Mouse (Mus musculus): Measurements from ENCODE around the gene Bex6. TPM values are rescaled to one million over a fixed set of nuclear protein-coding genes. Genes with fewer than 3 reads are reported as not detected.

The Bex6 gene
- not detected for polyA plus RNA-seq (2014; fragmentation: Illumina TruSeq; extraction: RNeasy Lipid Tissue Mini Kit (QIAGEN cat#74804))

GRCm38 (mm10) chr16:32179333-32179901 lies at the start of gene Bex6:
Gene Bex6 (plus strand): TSS chr16:32179823.

GRCm38 (mm10) chr16:32165281-32165821 lies 14.3 kb upstream of the Bex6 start, which contains the start of gene Nrros:
Gene Nrros (minus strand): TSS chr16:32165594.

Other genes with a start within 250 kb of the Bex6 start
- gene Pigz, start 246.0 kb upstream of the Bex6 start, polyA plus RNA-seq (2014; fragmentation: Illumina TruSeq; extraction: RNeasy Lipid Tissue Mini Kit (QIAGEN cat#74804)), result not detected
- 2.7 TPM for gene 0610012G03Rik, start 231.3 kb upstream of the Bex6 start, polyA plus RNA-seq (2014; fragmentation: Illumina TruSeq; extraction: RNeasy Lipid Tissue Mini Kit (QIAGEN cat#74804))
- 110 TPM for gene Ncbp2, start 231.3 kb upstream of the Bex6 start, polyA plus RNA-seq (2014; fragmentation: Illumina TruSeq; extraction: RNeasy Lipid Tissue Mini Kit (QIAGEN cat#74804))
- gene Senp5, start 176.5 kb upstream of the Bex6 start, polyA plus RNA-seq (2014; fragmentation: Illumina TruSeq; extraction: RNeasy Lipid Tissue Mini Kit (QIAGEN cat#74804)), result 50.6 TPM
- 126 TPM for gene Pak2, start 100.5 kb upstream of the Bex6 start, polyA plus RNA-seq (2014; fragmentation: Illumina TruSeq; extraction: RNeasy Lipid Tissue Mini Kit (QIAGEN cat#74804))
- 74.8 TPM for gene Pigx, start 80.1 kb upstream of the Bex6 start, polyA plus RNA-seq (2014; fragmentation: Illumina TruSeq; extraction: RNeasy Lipid Tissue Mini Kit (QIAGEN cat#74804))
- 24.4 TPM for gene Cep19, start 80.0 kb upstream of the Bex6 start, polyA plus RNA-seq (2014; fragmentation: Illumina TruSeq; extraction: RNeasy Lipid Tissue Mini Kit (QIAGEN cat#74804))
- gene Nrros, start 14.2 kb upstream of the Bex6 start, polyA plus RNA-seq (2014; fragmentation: Illumina TruSeq; extraction: RNeasy Lipid Tissue Mini Kit (QIAGEN cat#74804)), result 0.94 TPM
- gene Fbxo45, start 67.3 kb downstream of the Bex6 start, polyA plus RNA-seq (2014; fragmentation: Illumina TruSeq; extraction: RNeasy Lipid Tissue Mini Kit (QIAGEN cat#74804)), result 51.2 TPM
- 6.6 TPM for gene Wdr53, start 67.4 kb downstream of the Bex6 start, polyA plus RNA-seq (2014; fragmentation: Illumina TruSeq; extraction: RNeasy Lipid Tissue Mini Kit (QIAGEN cat#74804))
- not detected for gene Smco1, start 91.6 kb downstream of the Bex6 start, polyA plus RNA-seq (2014; fragmentation: Illumina TruSeq; extraction: RNeasy Lipid Tissue Mini Kit (QIAGEN cat#74804))
- 65.1 TPM for gene Rnf168, start 97.6 kb downstream of the Bex6 start, polyA plus RNA-seq (2014; fragmentation: Illumina TruSeq; extraction: RNeasy Lipid Tissue Mini Kit (QIAGEN cat#74804))
- gene Ubxn7, start 152.4 kb downstream of the Bex6 start, polyA plus RNA-seq (2014; fragmentation: Illumina TruSeq; extraction: RNeasy Lipid Tissue Mini Kit (QIAGEN cat#74804)), result 97.0 TPM
- not detected for gene Tm4sf19, start 220.7 kb downstream of the Bex6 start, polyA plus RNA-seq (2014; fragmentation: Illumina TruSeq; extraction: RNeasy Lipid Tissue Mini Kit (QIAGEN cat#74804))
- 41.7 TPM for gene Tctex1d2, start 239.9 kb downstream of the Bex6 start, polyA plus RNA-seq (2014; fragmentation: Illumina TruSeq; extraction: RNeasy Lipid Tissue Mini Kit (QIAGEN cat#74804))